Mouse (Mus musculus): Measurements from ENCODE around the gene Celf1. TPM values are rescaled to one million over a fixed set of nuclear protein-coding genes. Genes with fewer than 3 reads are reported as not detected.

Gene Celf1
- polyA plus RNA-seq, 1 experiment from 2014 or later, result 68.0 TPM

DNA sequence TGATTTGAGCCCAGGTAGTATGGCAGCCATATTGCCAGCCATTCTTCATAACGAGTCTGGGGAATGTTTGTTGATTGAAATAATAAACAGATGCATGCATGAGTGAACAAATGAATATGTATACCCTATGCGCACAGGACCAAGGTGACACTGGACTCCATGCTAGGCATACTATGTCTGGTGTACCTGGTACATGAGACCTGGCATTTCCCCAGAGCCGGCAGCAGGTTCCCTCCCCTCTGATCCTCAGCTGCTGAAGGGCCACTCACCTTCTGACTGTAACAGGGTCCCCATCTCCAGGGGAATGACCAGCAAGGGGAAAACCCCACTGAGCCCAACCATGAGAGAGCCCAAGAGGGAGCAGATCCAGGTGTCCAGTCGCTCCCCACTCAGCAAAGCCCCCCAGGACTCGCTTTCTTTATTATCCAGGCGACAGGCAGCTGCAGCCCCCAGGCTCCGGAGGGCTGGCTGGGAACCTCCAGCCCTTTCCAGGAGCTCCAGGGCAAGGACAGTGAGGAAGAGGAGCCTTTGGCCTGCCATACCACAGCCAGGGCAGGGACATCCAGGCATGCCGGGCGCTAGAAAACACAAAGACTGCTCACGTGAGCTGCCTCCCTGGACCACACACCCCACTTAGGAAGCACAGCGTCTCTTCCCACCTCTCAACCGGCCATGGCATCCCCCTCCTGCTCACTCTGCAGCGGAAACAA lies 128.1 kb downstream of the Celf1 start:
- H3K4me1 ChIP-seq (ENCODE audit: insufficient read depth), result peaks cover 6% of the 10 kb centered on the region; the same call in 1 of the 2 replicates
- no peak for ATAC-seq (ENCODE audit: insufficient read depth)
- H3K4me3 ChIP-seq (ENCODE audit: low read depth, low read length), result 0 out of 2 replicates have a peak overlapping the region, but pooled peaks have one; percentile 58
- no peak for TF ChIP-seq CTCF (IDR thresholded peaks at IDR 0.05; ENCODE audit: low read depth)
- no peak overlapping the region for H3K27ac ChIP-seq (ENCODE audit: low read depth)
- WGBS, result 52% methylated on average over 13 of the region's 13 CpGs
- no peaks in the 10 kb centered on the region for H3K9me3 ChIP-seq (ENCODE audit: low read depth, low read length)
- H3K9ac ChIP-seq, result no peak overlapping the region
- no peak for DNase-seq
- H3K4me2 ChIP-seq, result peak overlapping the region; percentile 86
- peaks cover 36% of the 10 kb centered on the region for H3K36me3 ChIP-seq (ENCODE audit: insufficient read depth)
- H3K27me3 ChIP-seq (ENCODE audit: insufficient read depth, low read length), result no peaks in the 10 kb centered on the region

DNA sequence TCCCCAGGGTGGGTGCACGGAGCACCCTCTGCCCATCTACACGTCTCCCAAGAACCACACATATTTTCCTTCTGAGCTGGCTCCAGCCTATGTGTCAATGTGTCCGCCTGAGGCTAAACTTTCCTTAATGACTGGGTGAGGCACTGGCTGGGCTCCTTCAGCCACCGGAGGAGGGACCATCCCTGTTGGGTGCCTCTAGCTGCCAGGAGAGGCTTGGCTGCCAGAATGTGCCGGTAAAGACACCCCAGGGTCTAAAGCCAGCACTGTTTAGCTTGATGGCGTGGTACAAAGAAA lies 128.6 kb downstream of the Celf1 start:
- TF ChIP-seq CTCF (IDR thresholded peaks at IDR 0.05; ENCODE audit: low read depth), result no peak
- H3K4me2 ChIP-seq, result peak overlapping the region; percentile 86
- H3K27me3 ChIP-seq (ENCODE audit: insufficient read depth, low read length), result no peaks in the 10 kb centered on the region
- no peak overlapping the region for H3K27ac ChIP-seq (ENCODE audit: low read depth)
- ATAC-seq (ENCODE audit: insufficient read depth), result no peak
- WGBS, result 41% methylated on average over 6 of the region's 6 CpGs
- no peaks in the 10 kb centered on the region for H3K9me3 ChIP-seq (ENCODE audit: low read depth, low read length)
- H3K4me1 ChIP-seq (ENCODE audit: insufficient read depth), result peaks cover 6% of the 10 kb centered on the region; the same call in 1 of the 2 replicates
- H3K36me3 ChIP-seq (ENCODE audit: insufficient read depth), result peaks cover 31% of the 10 kb centered on the region
- peak overlapping the region; percentile 57; the same call in 1 of the 2 replicates for H3K9ac ChIP-seq
- DNase-seq, result no peak
- H3K4me3 ChIP-seq (ENCODE audit: low read depth, low read length), result peak overlapping the region; percentile 58

Other genes with a start within 250 kb of the Celf1 start
- 96.9 and 106 TPM in 2 replicates for gene Fnbp4, start 195.0 kb upstream of the Celf1 start, polyA plus RNA-seq (2014; fragmentation: Nextera tagmentation; extraction: Ambion mirVana)
- 0.96 and 1.2 TPM in 2 replicates for gene Agbl2, start 157.7 kb upstream of the Celf1 start, polyA plus RNA-seq (2014; fragmentation: Nextera tagmentation; extraction: Ambion mirVana)
- 228 and 241 TPM in 2 replicates for gene Mtch2, start 93.2 kb upstream of the Celf1 start, polyA plus RNA-seq (2014; fragmentation: Nextera tagmentation; extraction: Ambion mirVana)
- gene C1qtnf4, start 54.5 kb upstream of the Celf1 start, polyA plus RNA-seq (2014; fragmentation: Nextera tagmentation; extraction: Ambion mirVana), result 3.1 and 3.6 TPM in 2 replicates
- 28.7 and 32.5 TPM in 2 replicates for gene Kbtbd4, start 35.6 kb upstream of the Celf1 start, polyA plus RNA-seq (2014; fragmentation: Nextera tagmentation; extraction: Ambion mirVana)
- gene Ndufs3, start 35.6 kb upstream of the Celf1 start, polyA plus RNA-seq (2014; fragmentation: Nextera tagmentation; extraction: Ambion mirVana), result 186 and 198 TPM in 2 replicates
- gene Rapsn, start 95.2 kb downstream of the Celf1 start, polyA plus RNA-seq (2014; fragmentation: Nextera tagmentation; extraction: Ambion mirVana), result 1.5 and 1.6 TPM in 2 replicates
- gene Psmc3, start 113.6 kb downstream of the Celf1 start, polyA plus RNA-seq (2014; fragmentation: Nextera tagmentation; extraction: Ambion mirVana), result 300 and 322 TPM in 2 replicates
- gene Slc39a13, start 130.0 kb downstream of the Celf1 start, polyA plus RNA-seq (2014; fragmentation: Nextera tagmentation; extraction: Ambion mirVana), result 29.0 and 33.3 TPM in 2 replicates
- 6.2 TPM in 2 replicates for gene Spi1, start 142.0 kb downstream of the Celf1 start, polyA plus RNA-seq (2014; fragmentation: Nextera tagmentation; extraction: Ambion mirVana)
- gene Mybpc3, start 177.8 kb downstream of the Celf1 start, polyA plus RNA-seq (2014; fragmentation: Nextera tagmentation; extraction: Ambion mirVana), result 0.47 and 7.7 TPM in 2 replicates
- gene Madd, start 243.5 kb downstream of the Celf1 start, polyA plus RNA-seq (2014; fragmentation: Nextera tagmentation; extraction: Ambion mirVana), result 7.6 and 8.6 TPM in 2 replicates

All from lung, embryonic 14.5 days (tissue).